Mouse (Mus musculus): ENCODE data around the gene Gm20388.

GRCm38 (mm10) chr8:120550430-120550829, 639.8 kb downstream of the Gm20388 start:
- no peak for TF ChIP-seq CTCF (IDR thresholded peaks at IDR 0.05; ENCODE audit: insufficient read depth, low read depth, low read length)
- TF ChIP-seq POLR2A (IDR thresholded peaks at IDR 0.05; ENCODE audit: insufficient read depth, low read depth, low read length) = no peak

Measured in olfactory bulb, adult 2 months (tissue).